Mouse (Mus musculus) heart, embryonic 16.5 days (tissue): ENCODE data around the gene Hip1r. TPM values are rescaled to one million over a fixed set of nuclear protein-coding genes. Genes with fewer than 3 reads are reported as not detected.

Source experiments
- ATAC-seq: fragments of 200-750 bp; cut with Nextera tagmentation; replicated peaks from 2 replicates; pipeline ENCODE4 v1.8.0; 2017; ENCODE audit warnings: moderate number of reproducible peaks; ENCODE audit not compliant: insufficient read depth, low FRiP score; ENCODE audit errors: extremely low read depth
- H3K27ac ChIP-seq: fragments of 300-500 bp; sonication (generic); 2 replicates; pipeline ENCODE4 v1.5.1; 2014; ENCODE audit warnings: mild to moderate bottlenecking, low read length, control low read depth, moderate library complexity
- H3K27me3 ChIP-seq: fragments of 300-500 bp; sonication (generic); 2 replicates; pipeline ENCODE4 v1.6.1; 2014; ENCODE audit warnings: low read length, mixed read lengths; ENCODE audit not compliant: control insufficient read depth, insufficient read depth
- H3K36me3 ChIP-seq: fragments of 300-500 bp; sonication (generic); 2 replicates; pipeline ENCODE4 v1.6.1; 2014; ENCODE audit not compliant: control insufficient read depth, insufficient read depth
- H3K4me1 ChIP-seq: fragments of 300-500 bp; sonication (generic); 2 replicates; pipeline ENCODE4 v1.6.1; 2014; ENCODE audit warnings: low read length, mixed read lengths; ENCODE audit not compliant: control insufficient read depth, insufficient read depth
- H3K4me2 ChIP-seq: fragments of 300-500 bp; sonication (generic); 2 replicates; pipeline ENCODE4 v1.6.1; 2014; ENCODE audit warnings: low read depth, mild to moderate bottlenecking, control low read depth, low read length
- H3K4me3 ChIP-seq: fragments of 300-500 bp; sonication (generic); 2 replicates; pipeline ENCODE4 v1.5.1; 2014; ENCODE audit warnings: mild to moderate bottlenecking, control low read depth, low read length
- H3K9ac ChIP-seq: fragments of 300-500 bp; sonication (generic); 2 replicates; pipeline ENCODE4 v1.6.1; 2014; ENCODE audit warnings: low read length, control low read depth
- H3K9me3 ChIP-seq: fragments of 300-500 bp; sonication (generic); replicated peaks from 2 replicates; pipeline ENCODE4 v1.6.1; 2016; ENCODE audit warnings: low read length; ENCODE audit not compliant: control insufficient read depth
- WGBS: fragments of 180-500 bp; shearing (Covaris S2); extraction: QIAGEN DNeasy Blood & Tissue Kit; methylation state at CpG from one replicate; pipeline ENCODE4 v1.1.7; 2014; 5-methylcytosine and 5-hydroxymethylcytosine counted together
- polyA plus RNA-seq: library from polyadenylated mRNA; unstranded; fragments of >200 nt; fragmentation: Nextera tagmentation; extraction: Ambion mirVana; gene quantifications from 2 replicates; pipeline ENCODE4 v1.2.1, GENCODE M21; 2015

The Hip1r gene
- polyA plus RNA-seq, 1 experiment from 2014 or later: 11.2 TPM

- WGBS: 86% methylated on average over 24 of the region's 24 CpGs
- no peak overlapping the region for H3K4me2 ChIP-seq
- H3K9ac ChIP-seq: no peak overlapping the region
- no peak overlapping the region for H3K4me3 ChIP-seq
- peaks cover 24% of the 10 kb centered on the region for H3K4me1 ChIP-seq
- no peaks in the 10 kb centered on the region for H3K27me3 ChIP-seq
- H3K9me3 ChIP-seq: no peaks in the 10 kb centered on the region
- ATAC-seq: no peak
- no peak overlapping the region for H3K27ac ChIP-seq
- H3K36me3 ChIP-seq: no peaks in the 10 kb centered on the region
These were observed 23.9 kb downstream of the Hip1r start for GRCm38 (mm10) chr5:123997211-123997751.

- H3K36me3 ChIP-seq: no peaks in the 10 kb centered on the region
- peaks cover 25% of the 10 kb centered on the region for H3K4me1 ChIP-seq
- 61% methylated on average over 16 of the region's 16 CpGs for WGBS
- no peak overlapping the region for H3K4me2 ChIP-seq
- no peak overlapping the region for H3K9ac ChIP-seq
- no peaks in the 10 kb centered on the region for H3K27me3 ChIP-seq
- ATAC-seq: no peak
- H3K4me3 ChIP-seq: no peak overlapping the region
- H3K27ac ChIP-seq: no peak overlapping the region
- no peaks in the 10 kb centered on the region for H3K9me3 ChIP-seq
These were observed 24.4 kb downstream of the Hip1r start for GRCm38 (mm10) chr5:123997811-123998210.

- H3K36me3 ChIP-seq: no peaks in the 10 kb centered on the region
- H3K27me3 ChIP-seq: no peaks in the 10 kb centered on the region
- ATAC-seq: no peak
- peaks cover 24% of the 10 kb centered on the region for H3K4me1 ChIP-seq
- WGBS: 62% methylated on average over 10 of the region's 10 CpGs
- no peak overlapping the region for H3K4me2 ChIP-seq
- H3K4me3 ChIP-seq: no peak overlapping the region
- no peak overlapping the region for H3K27ac ChIP-seq
- H3K9ac ChIP-seq: no peak overlapping the region
- no peaks in the 10 kb centered on the region for H3K9me3 ChIP-seq
These were observed 24.9 kb downstream of the Hip1r start for GRCm38 (mm10) chr5:123998370-123998769.

GRCm38 (mm10) chr5:124000824-124001223, 27.4 kb downstream of the Hip1r start:
- H3K27me3 ChIP-seq: no peaks in the 10 kb centered on the region
- no peaks in the 10 kb centered on the region for H3K9me3 ChIP-seq
- whole genome bisulfite sequencing: 10% methylated on average over 7 of the region's 7 CpGs
- H3K4me1 ChIP-seq: peaks cover 21% of the 10 kb centered on the region
- no peak overlapping the region for H3K4me3 ChIP-seq
- H3K27ac ChIP-seq: no peak overlapping the region
- ATAC-seq: peak; percentile 53
- H3K36me3 ChIP-seq: peaks cover 17% of the 10 kb centered on the region
- no peak overlapping the region for H3K4me2 ChIP-seq
- H3K9ac ChIP-seq: no peak overlapping the region

DNA sequence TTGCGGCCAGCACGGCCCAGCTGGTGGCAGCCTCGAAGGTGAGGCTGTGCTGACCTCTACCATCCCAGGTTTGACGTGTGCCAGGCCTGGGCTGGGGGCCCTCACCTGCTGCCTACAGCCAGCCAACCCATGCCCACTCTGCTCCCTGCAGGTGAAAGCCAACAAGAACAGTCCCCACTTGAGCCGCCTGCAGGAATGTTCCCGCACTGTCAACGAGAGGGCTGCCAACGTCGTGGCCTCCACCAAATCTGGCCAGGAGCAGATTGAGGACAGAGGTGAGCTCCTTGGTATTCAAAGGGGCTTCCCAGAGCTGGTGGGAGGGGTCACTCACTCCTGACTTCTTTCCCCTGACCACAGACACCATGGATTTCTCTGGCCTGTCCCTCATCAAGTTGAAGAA, 27.8 kb downstream of the Hip1r start:
- H3K4me3 ChIP-seq: no peak overlapping the region
- H3K27ac ChIP-seq: no peak overlapping the region
- no peak overlapping the region for H3K4me2 ChIP-seq
- 39% methylated on average over 9 of the region's 9 CpGs for WGBS
- no peak for ATAC-seq
- no peaks in the 10 kb centered on the region for H3K9me3 ChIP-seq
- peaks cover 21% of the 10 kb centered on the region for H3K4me1 ChIP-seq
- H3K36me3 ChIP-seq: peaks cover 21% of the 10 kb centered on the region
- no peak overlapping the region for H3K9ac ChIP-seq
- H3K27me3 ChIP-seq: no peaks in the 10 kb centered on the region

GRCm38 (mm10) chr5:124002876-124003275, 29.4 kb downstream of the Hip1r start:
- WGBS: 50% methylated on average over 2 of the region's 2 CpGs
- Histone ChIP-seq H3K4me3 (no peak overlapping the region), H3K27ac (0 out of 2 replicates have a peak overlapping the region, but pooled peaks have one; percentile 6), H3K4me2 (no peak overlapping the region), H3K9ac (no peak overlapping the region), H3K9me3 (no peaks in the 10 kb centered on the region), H3K4me1 (peaks cover 21% of the 10 kb centered on the region), H3K36me3 (peaks cover 35% of the 10 kb centered on the region), H3K27me3 (no peaks in the 10 kb centered on the region)
- no peak for ATAC-seq

DNA sequence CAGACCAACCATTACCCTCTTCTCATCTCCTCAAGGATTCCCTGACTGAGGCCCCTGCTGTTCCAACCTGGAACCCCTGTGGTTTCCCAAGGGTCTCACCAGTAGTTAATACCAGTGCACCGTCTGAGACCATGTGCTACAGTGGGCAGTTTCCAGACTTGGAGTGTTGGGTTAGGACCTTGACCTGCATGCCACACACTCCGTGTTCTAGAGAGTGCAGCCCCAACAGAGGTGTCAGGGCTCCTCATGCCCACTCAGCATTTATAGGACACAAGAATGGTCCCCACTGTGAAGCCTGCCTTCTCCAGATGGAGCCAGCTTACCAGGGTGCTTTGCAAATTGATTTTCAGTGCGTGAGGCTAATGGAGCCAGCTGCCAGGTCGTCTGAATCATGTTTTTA, 29.9 kb downstream of the Hip1r start:
- H3K36me3 ChIP-seq: peaks cover 40% of the 10 kb centered on the region
- 62% methylated on average over 4 of the region's 4 CpGs for WGBS

GRCm38 (mm10) chr5:124004356-124005150, 31.1 kb downstream of the Hip1r start:
- Histone ChIP-seq H3K9me3 (no peaks in the 10 kb centered on the region), H3K27ac (no peak overlapping the region), H3K36me3 (peaks cover 47% of the 10 kb centered on the region)

More for the DNA sequence above, 29.9 kb downstream of the Hip1r start:
- ATAC-seq: no peak
- H3K27me3 ChIP-seq: no peaks in the 10 kb centered on the region
- no peak overlapping the region for H3K4me2 ChIP-seq
- no peak overlapping the region for H3K9ac ChIP-seq
- peaks cover 21% of the 10 kb centered on the region for H3K4me1 ChIP-seq
- no peak overlapping the region for H3K27ac ChIP-seq
- H3K9me3 ChIP-seq: no peaks in the 10 kb centered on the region
- no peak overlapping the region for H3K4me3 ChIP-seq

GRCm38 (mm10) chr5:124005151-124005500, 31.7 kb downstream of the Hip1r start:
- Histone ChIP-seq H3K9me3 (no peaks in the 10 kb centered on the region), H3K4me3 (no peak overlapping the region), H3K27ac (no peak overlapping the region), H3K4me2 (no peak overlapping the region), H3K4me1 (peaks cover 26% of the 10 kb centered on the region), H3K27me3 (no peaks in the 10 kb centered on the region), H3K9ac (no peak overlapping the region), H3K36me3 (peaks cover 47% of the 10 kb centered on the region)
- ATAC-seq: no peak
- WGBS: 94% methylated on average over 15 of the region's 15 CpGs

More at GRCm38 (mm10) chr5:124004356-124005150, 31.1 kb downstream of the Hip1r start:
- no peaks in the 10 kb centered on the region for H3K27me3 ChIP-seq
- H3K4me2 ChIP-seq: no peak overlapping the region
- H3K4me3 ChIP-seq: no peak overlapping the region
- ATAC-seq: no peak
- H3K9ac ChIP-seq: no peak overlapping the region
- peaks cover 21% of the 10 kb centered on the region for H3K4me1 ChIP-seq
- 83% methylated on average over 17 of the region's 17 CpGs for WGBS
